Mouse (Mus musculus): ENCODE data around the gene Shq1. TPM values are rescaled to one million over a fixed set of nuclear protein-coding genes. Genes with fewer than 3 reads are reported as not detected.

The Shq1 gene
- total RNA-seq, 4 experiments from 2014 or later, result 6.0 to 6.6 (median 6.5) TPM

GRCm38 (mm10) chr6:100668858-100669257 lies 2.1 kb downstream of the Shq1 start:
- DNase-seq (ENCODE audit: low spot score in 2 of 2), result no peak

GRCm38 (mm10) chr6:100667644-100668043 lies 3.3 kb downstream of the Shq1 start:
- no peak for DNase-seq (ENCODE audit: low spot score in 2 of 2)

- no peak for DNase-seq (ENCODE audit: low spot score in 2 of 2)
Measured at GRCm38 (mm10) chr6:100662224-100662623, 8.7 kb downstream of the Shq1 start.

- DNase-seq (ENCODE audit: low spot score in 2 of 2), result peak; percentile 19 to 52
Measured at GRCm38 (mm10) chr6:100660395-100660794, 10.6 kb downstream of the Shq1 start.

GRCm38 (mm10) chr6:100652535-100652934 lies 18.4 kb downstream of the Shq1 start:
- DNase-seq (ENCODE audit: low spot score in 2 of 2), result no peak

GRCm38 (mm10) chr6:100647196-100647595 lies 23.8 kb downstream of the Shq1 start:
- DNase-seq (ENCODE audit: low spot score in 2 of 2), result no peak

GRCm38 (mm10) chr6:100645469-100646201 lies 25.3 kb downstream of the Shq1 start:
- DNase-seq (ENCODE audit: low spot score in 2 of 2), result peak; percentile 18 to 31

- no peak for DNase-seq (ENCODE audit: low spot score in 2 of 2)
Measured at GRCm38 (mm10) chr6:100644631-100645030, 26.3 kb downstream of the Shq1 start.

- no peak for DNase-seq (ENCODE audit: low spot score in 2 of 2)
Measured at GRCm38 (mm10) chr6:100642786-100643185, 28.2 kb downstream of the Shq1 start.

- DNase-seq (ENCODE audit: low spot score in 2 of 2), result no peak
Measured at GRCm38 (mm10) chr6:100640591-100640990, 30.4 kb downstream of the Shq1 start.

- no peak for DNase-seq (ENCODE audit: low spot score in 2 of 2)
Measured at GRCm38 (mm10) chr6:100629086-100629485, 41.9 kb downstream of the Shq1 start.

- no peak for DNase-seq (ENCODE audit: low spot score in 2 of 2)
Measured at GRCm38 (mm10) chr6:100628223-100628622, 42.7 kb downstream of the Shq1 start.

- no peak for DNase-seq (ENCODE audit: low spot score in 2 of 2)
Measured at GRCm38 (mm10) chr6:100623922-100624321, 47.0 kb downstream of the Shq1 start.

- no peak for DNase-seq (ENCODE audit: low spot score in 2 of 2)
Measured at GRCm38 (mm10) chr6:100622861-100623507, 48.0 kb downstream of the Shq1 start.

- no peak for DNase-seq (ENCODE audit: low spot score in 2 of 2)
Measured at GRCm38 (mm10) chr6:100620411-100620810, 50.5 kb downstream of the Shq1 start.

- DNase-seq (ENCODE audit: low spot score in 2 of 2), result no peak
Measured at GRCm38 (mm10) chr6:100619309-100619708, 51.6 kb downstream of the Shq1 start.

- DNase-seq (ENCODE audit: low spot score in 2 of 2), result no peak
Measured at GRCm38 (mm10) chr6:100616133-100616532, 54.8 kb downstream of the Shq1 start.

GRCm38 (mm10) chr6:100613593-100614267 lies 57.2 kb downstream of the Shq1 start:
- no peak for DNase-seq (ENCODE audit: low spot score in 2 of 2)

- no peak for DNase-seq (ENCODE audit: low spot score in 2 of 2)
Measured at GRCm38 (mm10) chr6:100610897-100611575, 59.9 kb downstream of the Shq1 start.

- DNase-seq (ENCODE audit: low spot score in 2 of 2), result no peak
Measured at GRCm38 (mm10) chr6:100610182-100610581, 60.8 kb downstream of the Shq1 start.

- DNase-seq (ENCODE audit: low spot score in 2 of 2), result no peak
Measured at GRCm38 (mm10) chr6:100609256-100609655, 61.7 kb downstream of the Shq1 start.

- no peak for DNase-seq (ENCODE audit: low spot score in 2 of 2)
Measured at GRCm38 (mm10) chr6:100608429-100608828, 62.5 kb downstream of the Shq1 start.
